Mouse (Mus musculus): ENCODE data around the gene Dhrs2.

DNA sequence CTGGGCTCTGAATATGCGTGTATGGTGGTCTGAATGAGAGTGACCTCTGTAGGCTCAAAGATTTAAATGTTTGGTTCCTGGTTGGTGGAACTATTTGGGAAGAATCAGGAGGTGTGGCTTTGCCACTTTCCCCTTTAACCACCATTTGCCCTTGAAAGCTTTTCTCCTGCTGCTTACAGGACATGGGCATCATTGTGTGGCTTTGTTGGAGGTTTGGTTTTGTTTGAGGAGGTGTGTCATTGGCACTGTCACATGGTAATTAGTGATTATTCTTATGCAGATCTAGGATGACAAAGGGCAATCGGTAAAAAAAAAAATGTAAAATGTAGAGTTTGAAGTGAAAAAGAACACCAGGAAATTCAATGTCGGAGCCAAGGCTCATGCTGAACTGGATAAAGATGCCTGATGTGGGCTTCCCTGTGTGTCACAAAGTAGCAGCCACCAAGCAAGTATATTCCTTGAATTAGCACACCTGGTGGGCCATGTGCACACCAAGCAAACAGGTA, 37.1 kb upstream of the Dhrs2 start:
- TF ChIP-seq RAD21 (IDR thresholded peaks at IDR 0.05; ENCODE audit: low read depth, low read length) (no peak), CTCF (IDR thresholded peaks at IDR 0.05 in 2 of 3, conservative IDR thresholded peaks at IDR 0.05 in 1 of 3; ENCODE audit: control insufficient read depth in 1 of 3, insufficient read depth in 1 of 3, low read depth in 2 of 3, low read length in 3 of 3, poor library complexity in 1 of 3, severe bottlenecking in 1 of 3) (no peak), POLR2A (IDR thresholded peaks at IDR 0.05; ENCODE audit: control insufficient read depth in 1 of 2, insufficient read depth in 1 of 2, low read depth in 1 of 2, low read length in 2 of 2, poor library complexity in 1 of 2) (no peak), EP300 (IDR thresholded peaks at IDR 0.05; ENCODE audit: low read depth in 1 of 2, low read length in 2 of 2) (no peak), ZMIZ1 (IDR thresholded peaks at IDR 0.05; ENCODE audit: low read depth, low read length) (no peak)

All from MEL (cell line).